Mouse (Mus musculus): ENCODE results near the gene Sh3bgrl3.

- no peak for TF ChIP-seq CTCF (IDR thresholded peaks at IDR 0.05; ENCODE audit: insufficient read depth, low read depth, low read length)
- TF ChIP-seq POLR2A (IDR thresholded peaks at IDR 0.05; ENCODE audit: insufficient read depth, low read depth, low read length): no peak
Observed at GRCm38 (mm10) chr4:134110653-134111052, 17.9 kb downstream of the Sh3bgrl3 start.

Measured in olfactory bulb, adult 2 months (tissue).